Mouse (Mus musculus) liver, postnatal 0 days (tissue): ENCODE data around the gene Clec3a.
A peak's percentile ranks its signal among the peaks of the same experiment; 100 is the strongest.

ENCODE experiments used
- CTCF ChIP-seq: sonication (generic); IDR thresholded peaks from 2 replicates; pipeline ENCODE4 v1.5.1; 2016; ENCODE audit warnings: antibody characterized with exemption, low read depth
- EP300 ChIP-seq: IDR thresholded peaks from 2 replicates; pipeline ENCODE4 v1.6.1; 2016; ENCODE audit warnings: antibody characterized with exemption, low read depth, mild to moderate bottlenecking

GRCm38 (mm10) chr8:114452781-114453221, 34.9 kb downstream of the Clec3a start:
- peak; percentile 88 for TF ChIP-seq CTCF
- TF ChIP-seq EP300, result no peak
